In the genomic region with DNA sequence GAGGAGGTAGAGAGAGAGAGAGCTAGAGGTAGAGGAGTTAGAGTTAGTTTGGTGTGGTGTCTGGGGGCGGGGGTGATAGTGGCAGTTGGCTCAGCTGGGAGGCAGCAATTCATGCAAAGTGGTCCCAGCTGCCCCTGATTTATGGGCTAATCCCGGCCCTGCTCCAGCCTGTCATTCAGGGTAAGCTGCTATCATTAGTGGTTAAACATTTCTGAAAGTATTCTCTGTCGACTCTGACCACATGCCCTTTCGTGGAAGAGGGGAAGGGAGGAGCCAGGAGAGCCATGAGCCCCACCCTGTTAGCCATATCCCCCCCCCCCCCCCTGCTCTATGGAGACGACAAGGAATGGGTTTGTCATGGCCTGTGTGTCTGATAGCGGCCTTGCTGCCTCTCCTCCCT, we compare ENCODE assay signal across 8 mouse cellular contexts.
DNase-seq lines count a peak whose midpoint lies in the region; ATAC-seq and TF ChIP-seq lines count a peak whose summit lies in the region.

No protein-coding gene starts in this region.

- 10% methylated on average over 6 of the region's 6 CpGs for WGBS in lung, embryonic 14.5 days
- 24% methylated on average over 6 of the region's 6 CpGs for WGBS in forebrain, embryonic 15.5 days
- 4% methylated on average over 5 of the region's 6 CpGs for WGBS in neural tube, embryonic 14.5 days

- peak; percentile 64; the same call in 1 of the 2 replicates for ATAC-seq in lung, embryonic 14.5 days (ENCODE audit: insufficient read depth)
- 0 out of 2 replicates have a peak, but pooled peaks have one; percentile 51 for ATAC-seq in forebrain, embryonic 15.5 days (replicated peaks)
- peak; percentile 85 for ATAC-seq in neural tube, embryonic 14.5 days (ENCODE audit: low read depth)

- peak overlapping the region; percentile 69 for H3K27ac ChIP-seq in lung, embryonic 14.5 days (ENCODE audit: low read depth)
- H3K27ac ChIP-seq in forebrain, embryonic 15.5 days (replicated peaks): no peak overlapping the region
- no peak overlapping the region; the same call in 1 of the 2 replicates for H3K27ac ChIP-seq in neural tube, embryonic 14.5 days (ENCODE audit: low read depth, low read length)

- H3K27me3 ChIP-seq in lung, embryonic 14.5 days (ENCODE audit: insufficient read depth, low read length): no peaks in the 10 kb centered on the region
- no peaks in the 10 kb centered on the region for H3K27me3 ChIP-seq in forebrain, embryonic 15.5 days
- H3K27me3 ChIP-seq in neural tube, embryonic 14.5 days (ENCODE audit: control insufficient read depth, insufficient read depth, low read length): no peaks in the 10 kb centered on the region

- H3K36me3 ChIP-seq in lung, embryonic 14.5 days (ENCODE audit: insufficient read depth): 0 out of 2 replicates have a peak, but pooled peaks cover 6% of the 10 kb centered on the region
- 0 out of 2 replicates have a peak, but pooled peaks cover 4% of the 10 kb centered on the region for H3K36me3 ChIP-seq in forebrain, embryonic 15.5 days
- peaks cover 4% of the 10 kb centered on the region; the same call in 1 of the 2 replicates for H3K36me3 ChIP-seq in neural tube, embryonic 14.5 days (ENCODE audit: control insufficient read depth, insufficient read depth, low read length)

- peaks cover 20% of the 10 kb centered on the region; the same call in 1 of the 2 replicates for H3K4me1 ChIP-seq in lung, embryonic 14.5 days (ENCODE audit: insufficient read depth)
- H3K4me1 ChIP-seq in forebrain, embryonic 15.5 days: peaks cover 6% of the 10 kb centered on the region; the same call in 1 of the 2 replicates
- peaks cover 10% of the 10 kb centered on the region; the same call in 1 of the 2 replicates for H3K4me1 ChIP-seq in neural tube, embryonic 14.5 days (ENCODE audit: control insufficient read depth, insufficient read depth, low read length)

- H3K4me2 ChIP-seq in lung, embryonic 14.5 days: no peak overlapping the region
- H3K4me2 ChIP-seq in forebrain, embryonic 15.5 days (replicated peaks): no peak overlapping the region
- H3K4me2 ChIP-seq in neural tube, embryonic 14.5 days (ENCODE audit: low read depth, low read length): no peak overlapping the region

- TF ChIP-seq CTCF in lung, embryonic 14.5 days (IDR thresholded peaks at IDR 0.05; ENCODE audit: low read depth): no peak

- H3K9ac ChIP-seq in lung, embryonic 14.5 days: no peak overlapping the region
- no peak overlapping the region for H3K9ac ChIP-seq in forebrain, embryonic 15.5 days (replicated peaks)
- no peak overlapping the region for H3K9ac ChIP-seq in neural tube, embryonic 14.5 days (replicated peaks; ENCODE audit: low read depth, low read length)

- DNase-seq in lung, embryonic 14.5 days: no peak
- no peak for DNase-seq in lung, postnatal 25 days (ENCODE audit: low spot score)
- DNase-seq in kidney, postnatal 4 days: peak; percentile 36 to 55
- DNase-seq in layer of hippocampus, postnatal 25 days (ENCODE audit: extremely low spot score in 1 of 2, low spot score in 1 of 2): no peak
- no peak for DNase-seq in heart, adult 18-20 months
- DNase-seq in adrenal gland, postnatal 14 days: no peak

- no peak overlapping the region for H3K4me3 ChIP-seq in lung, embryonic 14.5 days (ENCODE audit: low read depth, low read length)
- no peak overlapping the region for H3K4me3 ChIP-seq in forebrain, embryonic 15.5 days
- H3K4me3 ChIP-seq in neural tube, embryonic 14.5 days (ENCODE audit: low read depth, low read length): no peak overlapping the region

- H3K9me3 ChIP-seq in lung, embryonic 14.5 days (ENCODE audit: low read depth, low read length): no peaks in the 10 kb centered on the region
- no peaks in the 10 kb centered on the region for H3K9me3 ChIP-seq in forebrain, embryonic 15.5 days
- H3K9me3 ChIP-seq in neural tube, embryonic 14.5 days (ENCODE audit: control insufficient read depth, low read length): no peaks in the 10 kb centered on the region

Comparison
In these comparisons a context has a peak if more than half of its experiments do, and no peak if none do; other contexts are left out.
1. DNase-seq: peak in kidney, postnatal 4 days (2 of 2); none in lung, embryonic 14.5 days (single experiment), lung, postnatal 25 days (single experiment), layer of hippocampus, postnatal 25 days (0 of 2), heart, adult 18-20 months (0 of 2) and adrenal gland, postnatal 14 days (single experiment).
2. Peak in every context shown above with its lines, with median percentiles within 50 percentile points of each other: ATAC-seq.